Mouse (Mus musculus): ENCODE measurements around the gene Clybl.

The Clybl gene

DNA sequence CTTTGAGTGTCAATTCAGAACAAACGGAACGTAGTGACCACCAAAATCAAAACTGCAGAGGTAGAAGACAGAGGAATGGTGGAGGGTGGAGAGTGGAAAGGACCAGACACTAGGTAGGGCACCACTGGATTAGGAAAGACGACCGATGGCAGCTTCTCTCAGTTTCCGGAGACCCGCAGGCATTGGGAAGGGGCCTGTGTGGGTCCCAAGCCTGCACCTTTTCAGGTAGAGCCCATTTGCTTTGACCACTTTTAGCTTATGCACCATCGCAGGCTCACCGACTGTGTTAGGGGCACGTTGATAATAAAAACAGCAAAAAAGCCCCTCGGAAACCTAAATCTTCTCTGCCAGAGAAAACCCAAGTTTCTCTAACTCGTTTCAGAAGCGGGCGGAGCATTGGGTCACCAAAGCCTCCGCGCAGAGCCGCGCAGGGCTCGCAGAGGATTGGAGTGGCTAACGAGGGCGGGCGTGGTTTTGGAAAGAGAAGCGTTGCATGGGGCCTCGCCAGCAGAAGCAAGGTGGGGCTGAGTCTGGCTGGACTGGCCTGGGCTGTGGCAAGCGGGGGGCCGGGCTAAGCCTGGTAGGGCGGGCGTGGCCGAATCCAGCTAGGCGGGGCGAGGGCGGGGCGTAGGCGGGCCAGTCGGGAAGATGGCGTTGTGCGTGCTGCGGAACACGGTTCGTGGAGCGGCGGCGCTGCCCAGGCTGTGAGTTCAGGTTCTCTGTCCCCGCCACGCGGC, at the start of gene Clybl:
Gene Clybl (plus strand): TSS at position 627 of the 737 bp plus-strand sequence.
- no peak; the same call in 1 of the 2 replicates for TF ChIP-seq GATA4 (IDR thresholded peaks at IDR 0.05; ENCODE audit: insufficient replicate concordance, low read length)

DNA sequence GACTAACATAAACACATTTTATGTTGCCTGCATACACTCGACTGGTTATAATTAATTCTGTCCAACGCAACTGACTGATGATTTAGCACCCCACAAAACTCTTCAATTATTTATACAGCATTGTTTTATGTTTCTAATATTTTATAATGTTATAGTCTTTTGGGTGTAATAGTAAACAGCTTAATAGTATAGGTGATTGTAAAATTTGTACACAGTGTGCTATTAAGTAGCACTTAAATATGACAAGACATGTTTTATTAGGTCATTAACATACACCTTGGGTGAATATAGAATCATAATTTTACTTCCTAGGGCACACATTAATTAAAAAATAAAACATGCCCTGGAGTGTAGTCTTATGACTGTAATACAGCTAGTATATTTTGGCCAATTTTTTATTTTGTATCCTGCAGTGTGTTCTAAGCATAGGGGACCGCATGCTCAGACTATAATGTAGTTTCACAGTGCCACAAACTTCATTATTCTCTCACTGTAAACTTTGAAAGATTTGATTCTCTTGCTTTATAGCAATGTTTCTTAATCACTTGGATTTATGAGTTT, 45.1 kb upstream of the Clybl start:
- TF ChIP-seq GATA4 (IDR thresholded peaks at IDR 0.05; ENCODE audit: insufficient replicate concordance, low read length): no peak

DNA sequence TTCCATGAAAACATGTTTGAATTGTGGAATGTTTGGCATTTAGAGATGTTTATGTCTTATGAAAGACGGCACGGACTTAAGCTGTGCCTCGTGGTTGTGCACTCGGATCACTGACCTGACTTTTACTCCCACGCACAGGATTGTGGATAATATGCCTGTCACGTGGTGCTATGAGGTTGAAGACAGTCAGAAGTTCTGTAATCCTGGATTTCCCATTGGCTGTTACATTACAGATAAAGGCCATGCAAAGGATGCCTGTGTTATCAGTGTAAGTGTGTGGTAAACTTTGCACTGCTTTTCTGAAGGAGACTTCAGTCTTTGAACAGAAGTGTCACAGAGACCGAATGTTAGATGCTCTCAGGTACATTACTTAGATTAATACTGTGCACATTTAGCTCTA, 44.3 kb upstream of the Clybl start:
- TF ChIP-seq GATA4 (IDR thresholded peaks at IDR 0.05; ENCODE audit: insufficient replicate concordance, low read length): no peak

DNA sequence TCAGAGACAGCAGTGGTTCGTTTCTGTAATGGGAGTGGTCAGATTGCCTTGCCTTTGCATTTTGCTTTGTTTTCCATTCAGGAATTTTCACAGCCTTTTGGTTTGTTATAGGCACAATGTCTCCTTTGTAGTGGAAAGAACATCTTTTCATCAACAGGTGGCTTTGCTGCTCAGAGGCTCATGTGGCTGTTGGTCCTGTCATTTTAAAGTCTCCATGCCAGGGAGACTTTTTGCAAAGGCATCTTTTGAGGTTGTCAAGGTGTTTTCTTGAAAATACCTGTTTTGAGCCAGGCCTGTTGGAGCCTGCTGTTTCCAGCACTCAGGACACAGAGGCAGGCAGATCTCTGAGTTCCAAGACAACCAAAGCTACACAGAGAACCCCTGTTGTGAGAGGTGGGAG, 41.4 kb upstream of the Clybl start:
- TF ChIP-seq GATA4 (IDR thresholded peaks at IDR 0.05; ENCODE audit: insufficient replicate concordance, low read length): no peak

DNA sequence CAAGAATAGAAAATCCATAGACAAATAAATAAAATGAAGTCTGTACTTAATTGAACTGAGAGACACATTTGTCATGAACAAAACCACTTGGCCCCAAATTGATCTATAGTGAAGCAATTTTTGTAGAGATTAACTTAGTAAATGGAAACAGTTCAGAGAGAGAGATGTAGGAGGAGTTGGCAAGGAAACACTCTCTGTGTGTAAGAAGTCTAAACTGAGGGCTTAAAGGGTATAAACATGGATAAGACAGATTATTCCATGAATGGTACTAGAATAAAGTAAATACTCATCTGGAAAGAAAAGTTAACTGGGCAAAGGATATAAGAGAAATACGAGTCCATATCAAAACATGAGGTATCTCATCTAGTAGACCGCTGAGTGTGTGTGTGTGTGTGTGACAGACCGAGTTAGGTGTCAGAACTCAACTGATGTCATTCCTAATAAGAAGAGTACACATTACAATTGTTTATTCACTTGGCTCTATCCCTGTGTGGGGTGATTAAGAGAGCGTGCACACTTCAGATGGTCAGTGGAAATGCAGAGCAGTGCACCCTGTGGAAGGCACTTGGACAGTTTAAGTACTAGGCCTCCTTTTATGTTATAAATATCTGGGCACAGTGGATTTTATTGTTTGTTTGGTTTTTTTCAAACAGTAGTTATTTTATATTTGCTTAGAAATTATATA, 37.8 kb upstream of the Clybl start:
- TF ChIP-seq GATA4 (IDR thresholded peaks at IDR 0.05; ENCODE audit: insufficient replicate concordance, low read length): no peak

DNA sequence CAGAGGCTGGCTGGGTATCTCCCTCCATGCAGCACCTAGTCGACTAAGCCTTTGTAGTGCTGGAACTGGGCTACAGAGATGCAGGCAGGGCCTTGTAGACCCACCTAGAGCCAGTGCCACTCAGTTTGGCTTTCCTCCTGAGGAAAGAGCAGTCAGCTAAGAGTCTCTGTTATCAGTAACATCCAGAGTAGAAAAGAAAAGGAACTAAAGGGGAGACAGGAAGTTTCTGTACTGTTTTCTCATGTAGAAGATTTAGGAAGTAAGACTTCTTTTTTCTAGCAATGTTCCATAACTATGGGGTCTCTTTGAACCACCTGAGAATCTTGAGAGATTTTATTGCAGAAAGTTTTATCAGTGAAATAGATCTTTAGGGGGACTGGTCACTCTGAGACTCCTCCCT, 36.1 kb upstream of the Clybl start:
- TF ChIP-seq GATA4 (IDR thresholded peaks at IDR 0.05; ENCODE audit: insufficient replicate concordance, low read length): no peak

DNA sequence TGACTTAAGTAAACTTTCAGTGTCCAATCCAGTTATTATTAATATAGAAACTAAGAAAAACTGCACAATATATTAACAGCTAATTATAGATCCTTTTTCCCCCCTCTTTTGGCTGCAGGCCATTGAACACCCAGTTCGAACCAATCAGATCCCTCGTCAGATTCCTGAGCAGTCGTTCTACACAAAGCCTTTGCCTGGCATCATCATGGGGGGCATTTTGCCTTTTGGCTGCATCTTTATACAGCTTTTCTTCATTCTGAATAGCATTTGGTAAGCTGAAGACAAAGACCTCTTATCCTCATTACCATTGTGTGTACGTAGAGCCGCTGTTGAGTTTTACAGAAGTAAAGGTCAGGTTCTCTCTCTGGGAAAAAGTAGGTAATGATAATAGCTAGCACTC, 30.9 kb upstream of the Clybl start:
- no peak for TF ChIP-seq GATA4 (IDR thresholded peaks at IDR 0.05; ENCODE audit: insufficient replicate concordance, low read length)

DNA sequence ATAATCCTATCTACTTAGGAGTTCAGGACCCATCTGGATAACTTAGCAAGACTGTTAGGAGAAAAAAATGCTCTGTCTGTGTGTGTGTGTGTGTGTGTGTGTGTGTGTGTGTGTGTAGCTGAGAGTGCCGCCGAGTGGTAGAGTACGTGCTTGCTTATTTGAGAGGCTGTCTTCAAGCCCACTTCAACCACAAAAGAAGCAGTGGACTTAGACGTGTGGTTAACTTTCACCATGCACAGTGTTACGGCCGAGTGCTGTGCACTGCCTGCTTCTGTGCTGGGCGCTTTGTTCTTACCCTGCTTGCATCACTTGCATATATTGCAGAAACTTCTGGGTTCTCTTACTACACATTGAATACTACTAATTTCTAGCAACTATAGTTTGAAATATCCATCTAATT, 23.8 kb upstream of the Clybl start:
- no peak for TF ChIP-seq GATA4 (IDR thresholded peaks at IDR 0.05; ENCODE audit: insufficient replicate concordance, low read length)

DNA sequence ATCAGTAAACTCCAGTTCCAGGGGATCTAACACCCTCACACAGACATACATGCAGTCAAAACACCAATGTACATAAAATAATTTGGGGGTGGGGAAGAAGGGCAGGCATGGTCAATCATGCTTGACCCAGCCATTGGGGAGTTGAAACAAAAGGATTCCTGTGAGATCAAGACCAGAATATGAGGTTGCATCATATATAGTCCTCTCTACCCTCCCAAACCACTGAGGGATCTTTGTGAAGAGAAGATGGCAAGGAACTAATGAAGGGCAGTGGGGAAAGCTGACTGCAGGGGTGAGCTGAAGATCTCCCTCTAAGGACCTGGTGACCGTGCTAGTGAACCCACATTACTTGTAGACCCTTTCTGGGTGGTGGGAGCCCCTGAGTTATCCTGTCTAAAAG, 20.6 kb upstream of the Clybl start:
- no peak for TF ChIP-seq GATA4 (IDR thresholded peaks at IDR 0.05; ENCODE audit: insufficient replicate concordance, low read length)

DNA sequence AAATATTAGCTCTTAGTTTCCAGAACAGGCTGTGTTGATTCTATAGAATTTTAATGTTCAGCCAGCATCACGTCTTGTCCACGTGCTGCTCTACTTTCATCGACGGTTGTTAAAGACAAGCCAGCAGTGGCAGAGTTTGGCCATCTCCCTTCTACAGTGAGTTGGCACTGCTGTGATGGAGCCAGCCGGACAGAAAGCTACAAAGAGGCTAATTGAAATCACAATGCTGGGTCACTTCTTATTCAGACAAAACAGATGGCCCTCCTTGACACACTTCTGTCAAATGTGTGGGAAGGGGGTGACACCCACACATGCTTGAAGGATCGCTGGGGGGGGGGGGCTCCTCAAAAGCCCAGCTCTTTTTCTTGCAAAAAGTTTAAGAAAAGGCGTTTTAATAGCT, 12.6 kb upstream of the Clybl start:
- TF ChIP-seq GATA4 (IDR thresholded peaks at IDR 0.05; ENCODE audit: insufficient replicate concordance, low read length): no peak

DNA sequence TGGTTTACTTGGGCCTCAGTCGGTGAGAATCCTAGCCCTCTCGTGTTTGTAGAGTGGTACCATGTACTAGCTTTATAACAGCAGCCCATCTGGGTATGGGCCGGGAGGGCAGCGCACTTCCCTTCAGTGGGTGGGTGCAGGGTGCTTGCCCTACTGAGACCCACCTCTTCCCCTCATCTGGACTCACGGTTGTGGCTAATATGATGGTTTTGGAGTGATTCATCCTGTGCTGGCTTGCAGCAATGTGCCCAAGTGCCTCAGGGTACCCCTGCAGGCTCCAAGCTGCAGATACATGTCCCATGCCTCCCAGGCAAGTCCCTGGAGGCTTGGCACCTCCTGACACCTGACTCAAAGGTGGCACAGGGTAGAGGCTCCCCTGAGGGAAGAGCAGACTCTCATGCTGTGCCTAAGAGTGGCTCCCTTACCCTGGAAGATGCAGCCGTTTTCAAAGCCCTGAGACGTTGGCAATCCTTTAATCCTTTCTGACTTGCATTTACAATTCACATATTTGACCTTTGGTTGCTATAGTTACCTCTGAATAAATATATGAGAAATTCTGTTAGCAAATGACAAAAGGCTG, 11.2 kb upstream of the Clybl start:
- TF ChIP-seq GATA4 (IDR thresholded peaks at IDR 0.05; ENCODE audit: insufficient replicate concordance, low read length): no peak

DNA sequence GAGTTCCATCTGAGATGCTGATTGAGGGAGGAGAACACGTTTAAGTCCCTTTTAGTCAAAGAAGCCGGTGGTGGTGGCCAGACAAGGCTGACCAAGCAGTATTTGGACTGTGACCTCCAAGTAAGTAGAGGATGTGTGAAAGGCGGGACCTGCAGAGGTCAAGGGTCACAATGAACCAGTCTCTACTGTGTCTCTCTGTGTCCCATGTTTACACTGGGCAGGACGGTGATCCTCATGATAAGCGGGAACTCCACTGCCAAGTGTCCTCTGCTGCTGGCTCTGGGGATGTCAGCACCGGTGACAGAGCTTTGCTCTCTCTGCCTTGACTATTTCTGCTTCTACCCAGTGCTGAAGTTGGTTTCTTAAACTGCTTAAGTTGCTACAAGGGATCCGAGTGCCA, 10.5 kb upstream of the Clybl start:
- peak; percentile 96 for TF ChIP-seq GATA4 (IDR thresholded peaks at IDR 0.05; ENCODE audit: insufficient replicate concordance, low read length)

DNA sequence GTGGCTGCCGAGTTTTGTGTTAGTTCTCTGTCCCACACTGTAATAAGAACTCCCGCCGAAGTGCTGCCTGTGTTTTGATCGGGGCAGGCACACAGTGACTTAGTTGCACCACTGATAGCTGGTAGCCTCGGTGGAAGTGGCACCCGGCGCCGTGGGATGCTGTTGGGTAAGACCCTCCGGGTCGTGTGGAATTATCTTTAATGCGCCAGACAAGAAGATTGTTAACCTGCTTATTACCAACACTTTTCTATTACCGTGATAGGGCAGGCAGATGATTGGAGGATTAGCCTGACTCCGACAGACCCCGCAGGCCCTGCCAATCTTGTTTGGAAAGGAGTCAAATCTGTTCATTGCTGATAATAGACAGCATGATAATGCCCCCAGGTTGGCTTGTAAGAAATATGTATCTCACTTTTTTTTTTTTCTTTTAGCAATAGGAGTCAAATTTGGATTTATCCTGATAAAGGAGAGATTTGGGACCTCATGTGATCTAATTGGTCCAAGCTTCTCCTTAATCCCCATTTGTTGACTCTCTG, 5.2 kb upstream of the Clybl start:
- no peak for TF ChIP-seq GATA4 (IDR thresholded peaks at IDR 0.05; ENCODE audit: insufficient replicate concordance, low read length)

DNA sequence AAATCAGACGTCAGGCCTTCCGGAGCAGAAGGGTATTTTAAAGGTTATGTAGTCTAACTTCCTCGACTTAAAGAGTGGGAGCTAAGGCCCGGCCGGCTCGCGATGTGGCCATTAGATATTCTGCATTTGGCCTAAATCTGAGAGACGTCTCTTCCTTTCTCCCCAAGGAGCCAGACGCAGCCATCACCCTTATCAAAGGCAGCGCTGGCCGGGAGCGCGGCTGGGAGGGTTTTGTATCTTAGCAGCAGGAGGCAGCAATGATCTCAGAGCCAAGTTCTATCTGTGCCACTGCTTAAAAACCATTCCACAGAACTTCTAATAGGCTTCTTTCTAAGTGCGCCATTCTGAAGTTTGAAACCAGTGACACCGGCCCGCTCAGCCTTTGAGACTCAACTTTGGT, 2.2 kb upstream of the Clybl start:
- no peak for TF ChIP-seq GATA4 (IDR thresholded peaks at IDR 0.05; ENCODE audit: insufficient replicate concordance, low read length)

DNA sequence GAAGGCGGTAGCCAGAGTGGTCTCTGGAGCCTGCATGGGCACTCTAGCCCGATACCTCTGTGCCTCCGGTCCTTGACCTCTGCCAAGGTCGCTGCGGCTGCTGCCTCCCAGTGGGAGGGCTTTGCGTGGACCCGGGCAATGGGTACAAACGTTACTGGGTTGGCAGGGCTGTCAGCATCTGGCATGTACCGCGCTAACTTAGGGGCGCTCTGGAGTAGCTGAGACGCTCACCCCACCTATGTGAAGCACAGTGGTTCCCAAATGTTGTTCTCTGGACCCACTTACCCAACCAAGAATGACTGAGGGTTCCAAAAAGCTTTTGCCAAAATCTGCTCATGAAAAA, 282 bp downstream of the Clybl start:
- TF ChIP-seq GATA4 (IDR thresholded peaks at IDR 0.05; ENCODE audit: insufficient replicate concordance, low read length): no peak

DNA sequence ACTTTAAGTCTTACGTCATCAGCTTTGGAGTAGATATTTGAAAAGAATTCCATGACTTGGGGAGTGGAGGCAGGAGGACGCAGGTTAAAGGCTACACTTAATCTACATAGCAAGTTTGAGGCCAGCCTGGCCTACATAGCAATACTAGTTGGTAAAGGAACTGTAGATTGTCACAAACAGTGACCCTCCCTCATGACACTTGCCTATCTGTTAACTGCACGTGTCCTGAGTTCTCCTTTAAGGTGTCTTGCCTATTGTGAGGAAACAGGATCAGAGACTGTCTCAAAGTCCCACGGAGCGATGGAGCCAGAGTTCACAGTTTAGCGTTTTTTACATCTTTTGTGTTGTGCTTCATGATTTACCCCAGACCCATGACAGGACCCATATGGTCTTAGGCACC, 716 bp downstream of the Clybl start:
- no peak for TF ChIP-seq GATA4 (IDR thresholded peaks at IDR 0.05; ENCODE audit: insufficient replicate concordance, low read length)
